Mouse (Mus musculus) ovary, postnatal 10 days (tissue): ENCODE results near the gene Anapc10.
A peak's percentile ranks its signal among the peaks of the same experiment; 100 is the strongest.
"Not testable (repeated sequence)": the region's sequence is repeated elsewhere in the genome, so short reads cannot be mapped to it uniquely, and the experiment has no call there.

ENCODE experiments used
- DNase-seq: peaks from one replicate; pipeline ENCODE4 v3.0.0; 2022; ENCODE audit warnings: low spot score

Anapc10 gene

DNA sequence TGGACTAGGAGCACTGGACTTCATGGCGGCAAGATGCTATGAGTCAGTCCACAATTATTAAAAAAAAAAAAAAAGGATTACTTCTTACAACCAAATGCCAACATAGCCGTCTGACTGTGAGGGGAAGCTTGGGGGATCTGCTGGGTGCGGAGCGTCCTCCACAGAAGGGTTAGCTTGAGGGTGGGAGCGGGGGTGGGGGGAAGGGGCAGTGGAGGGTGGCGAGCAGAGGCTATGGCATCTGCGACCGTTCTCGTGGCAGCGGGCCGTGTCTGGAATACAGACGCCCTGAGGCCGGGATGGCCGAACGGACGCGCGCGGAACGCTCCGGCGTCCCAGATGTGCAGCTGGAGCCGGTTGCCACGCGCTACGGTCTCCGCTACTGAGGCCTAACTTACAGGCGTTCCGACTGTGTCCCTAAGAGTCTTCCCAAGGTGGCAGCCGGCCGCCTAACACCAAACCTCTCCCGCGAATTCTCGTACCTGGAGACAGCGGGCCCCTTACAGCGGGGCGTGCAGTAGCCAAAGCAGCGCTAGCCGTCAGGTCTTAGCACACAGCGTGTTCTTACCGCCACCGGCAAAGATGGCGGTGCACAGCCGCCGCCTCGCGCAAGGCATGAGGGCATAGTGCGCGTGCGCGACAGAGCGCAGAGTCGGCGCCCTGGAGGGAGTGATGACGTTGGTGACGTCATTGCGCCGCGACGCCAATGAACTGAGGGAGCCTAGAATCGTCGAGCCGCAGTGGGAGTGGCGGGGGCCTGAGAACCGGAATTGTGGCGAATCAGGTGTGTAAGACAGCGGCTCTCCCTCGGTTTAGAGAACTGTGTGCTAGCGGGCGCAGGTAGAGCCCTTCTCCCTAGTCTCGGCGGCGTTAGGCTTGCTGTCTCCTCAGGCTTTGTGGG lies at the start of gene Anapc10, which contains the start of gene Abce1:
Anapc10 (plus strand) TSS at position 757 of the 898 bp plus-strand sequence.
Abce1 (minus strand) TSS at position 677 of the 898 bp plus-strand sequence.
- DNase-seq, result peak; percentile 93

DNA sequence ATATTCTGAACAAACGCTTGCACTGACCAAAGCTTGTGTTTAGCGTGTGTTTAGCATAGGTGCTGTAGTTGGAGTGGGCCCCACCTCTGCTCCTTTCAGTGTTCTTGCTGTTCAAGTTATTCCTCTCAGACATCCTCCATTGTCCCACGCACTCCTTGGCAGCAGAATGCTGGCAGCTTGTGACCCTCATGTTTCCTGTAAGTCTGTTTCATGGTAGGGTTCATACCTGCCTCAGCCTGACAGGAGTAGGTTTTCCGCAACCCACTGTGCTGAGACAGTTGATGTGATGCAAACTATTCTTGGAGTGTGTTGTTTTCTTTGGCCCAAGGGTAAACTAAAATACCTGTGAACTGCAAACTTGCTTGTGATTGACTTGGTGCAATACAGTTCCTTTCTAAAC lies 35.2 kb upstream of the Anapc10 start:
- DNase-seq, result no peak

- no peak for DNase-seq
These were observed 32.6 kb upstream of the Anapc10 start for GRCm38 (mm10) chr8:79679005-79679404.

- not testable (repeated sequence) for DNase-seq
These were observed 31.5 kb upstream of the Anapc10 start for GRCm38 (mm10) chr8:79680083-79680482.

DNA sequence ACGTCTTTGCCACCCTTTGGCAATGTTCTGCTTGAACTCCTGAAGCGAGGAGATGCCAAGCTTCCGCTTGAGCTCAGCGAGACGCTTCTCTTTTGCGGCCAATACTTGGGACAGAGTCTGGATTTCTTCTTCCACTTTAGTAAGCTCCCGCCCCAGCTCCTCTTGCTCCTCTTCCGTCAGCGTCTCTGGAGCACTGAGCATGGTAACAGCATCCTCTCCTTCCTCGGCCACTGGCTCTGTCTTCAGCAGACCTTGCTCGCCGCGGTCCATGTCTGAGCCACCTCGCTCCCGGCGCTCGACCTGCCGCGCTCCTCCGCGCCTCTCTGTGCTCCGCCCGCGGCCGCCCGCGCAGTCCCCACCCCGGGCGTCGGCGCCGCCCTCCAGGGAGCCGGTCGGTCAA lies 31.1 kb upstream of the Anapc10 start:
- no peak for DNase-seq

DNA sequence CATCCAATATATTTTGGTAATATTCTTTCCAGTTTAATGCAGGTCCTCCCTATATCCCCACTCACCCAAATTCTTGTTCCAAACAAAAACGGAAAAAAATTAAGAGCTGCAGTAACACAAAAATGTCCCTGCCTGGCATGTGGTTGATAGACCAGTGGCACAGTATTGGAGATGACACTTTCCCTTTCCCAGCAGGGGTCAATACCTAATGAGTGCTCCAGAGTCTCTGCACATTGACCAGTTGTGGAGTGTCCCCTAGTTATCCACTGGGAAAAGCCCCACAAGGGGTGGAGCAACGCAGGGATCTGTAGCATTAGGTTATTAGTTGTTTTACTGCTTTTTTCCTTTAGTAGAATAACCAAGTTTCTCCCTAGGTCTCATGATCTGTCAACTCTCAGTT lies 30.7 kb upstream of the Anapc10 start:
- no peak for DNase-seq

- DNase-seq, result not testable (repeated sequence)
These were observed 25.7 kb upstream of the Anapc10 start for GRCm38 (mm10) chr8:79685927-79686326.

- no peak for DNase-seq
These were observed 19.1 kb upstream of the Anapc10 start for GRCm38 (mm10) chr8:79692531-79692930.

GRCm38 (mm10) chr8:79706687-79707086 lies 4.9 kb upstream of the Anapc10 start:
- DNase-seq, result no peak

DNA sequence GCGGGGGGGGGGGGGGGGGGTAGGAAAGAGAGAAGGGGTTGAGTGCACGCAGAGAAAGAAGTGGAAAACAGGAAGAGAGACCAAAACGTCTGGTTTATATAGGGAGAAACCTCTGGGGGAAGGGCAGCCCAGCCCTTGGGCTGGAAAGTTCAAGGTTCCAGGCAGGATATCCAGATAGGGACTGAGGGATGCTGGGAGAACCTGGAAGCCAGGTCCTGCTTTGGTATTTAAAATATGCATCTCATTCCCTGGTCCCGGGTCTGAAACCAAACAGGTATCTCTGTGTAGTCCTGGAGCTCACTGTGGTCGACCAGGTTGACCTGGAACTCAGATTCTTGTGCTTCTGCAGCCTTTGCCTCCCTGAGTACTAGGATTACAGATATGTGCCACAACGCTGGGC lies 1.1 kb downstream of the Anapc10 start:
- DNase-seq, result no peak

DNA sequence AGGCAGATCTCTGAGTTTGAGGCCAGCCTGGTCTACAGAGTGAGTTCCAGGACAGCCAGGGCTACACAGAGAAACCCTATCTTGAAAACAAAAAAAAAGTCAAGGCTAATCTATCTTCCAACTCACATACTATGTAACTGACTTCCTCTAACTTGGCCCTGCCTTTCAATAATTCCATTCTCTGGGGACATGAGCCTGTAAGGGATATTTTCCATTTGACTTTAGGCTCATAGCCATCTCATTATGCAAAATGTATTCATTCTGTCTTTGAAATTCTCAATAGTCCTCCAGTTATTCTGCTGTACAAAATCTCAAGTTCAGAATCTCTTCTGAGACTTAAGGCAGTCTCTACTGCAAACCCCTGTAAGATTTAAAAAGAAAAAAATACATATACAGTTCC lies 9.9 kb downstream of the Anapc10 start:
- DNase-seq, result no peak

- DNase-seq, result no peak
These were observed 11.7 kb downstream of the Anapc10 start for GRCm38 (mm10) chr8:79723308-79723707.

DNA sequence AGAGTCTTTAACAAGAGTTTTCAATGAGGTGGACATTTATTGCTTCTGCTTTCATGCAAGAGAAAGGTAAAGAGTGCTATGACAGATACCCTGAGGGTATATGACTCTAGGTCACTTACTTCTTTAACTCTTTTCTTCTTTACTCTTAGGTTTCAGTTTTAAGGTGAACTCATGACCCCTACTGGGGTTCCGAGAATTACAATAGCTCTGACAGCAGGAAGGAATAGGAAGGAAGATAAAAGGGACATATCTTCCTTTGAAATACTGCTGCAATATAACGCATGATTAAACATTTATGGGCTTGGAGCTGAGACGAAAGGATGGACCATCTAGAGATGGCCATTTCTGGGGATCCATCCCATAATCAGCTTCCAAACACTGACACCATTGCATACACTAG lies 13.0 kb downstream of the Anapc10 start:
- no peak for DNase-seq

DNA sequence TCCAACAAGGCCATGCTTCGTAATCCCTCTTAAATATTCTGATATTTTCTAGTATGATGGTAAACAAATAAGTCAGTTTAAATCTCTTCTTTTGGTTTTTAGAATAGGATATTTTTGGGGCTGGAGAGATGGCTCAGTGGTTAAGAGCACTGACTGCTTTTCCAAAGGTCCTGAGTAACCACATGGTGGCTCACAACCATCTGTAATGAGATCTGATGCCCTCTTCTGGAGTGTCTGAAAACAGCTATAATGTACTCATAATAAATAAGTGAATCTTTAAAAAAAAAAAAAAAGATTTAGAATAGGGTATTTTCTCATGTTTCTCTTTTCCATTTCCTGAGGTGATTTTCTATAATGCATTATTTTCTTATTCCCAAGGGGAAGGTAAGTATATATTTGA lies 16.3 kb downstream of the Anapc10 start:
- no peak for DNase-seq

- no peak for DNase-seq
These were observed 22.7 kb downstream of the Anapc10 start for GRCm38 (mm10) chr8:79734304-79734703.

DNA sequence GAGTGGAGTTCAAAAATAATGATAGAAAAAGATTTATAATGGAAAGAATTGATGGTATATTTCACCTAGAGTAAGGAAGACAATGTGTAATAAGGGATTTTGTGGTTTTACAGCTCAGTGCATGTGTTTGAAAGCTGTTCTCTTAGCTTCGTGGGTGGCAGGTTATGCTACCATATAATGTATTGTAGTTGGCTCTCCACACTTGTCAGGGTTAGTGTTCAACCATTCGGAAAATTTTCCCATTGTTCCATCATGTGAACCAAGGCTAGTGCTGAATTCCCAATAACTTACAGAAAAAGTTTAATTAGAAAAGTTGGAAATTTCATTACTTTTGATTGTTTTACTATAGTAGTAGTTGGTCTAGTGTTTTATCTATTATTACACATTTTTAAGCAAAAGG lies 36.6 kb downstream of the Anapc10 start:
- DNase-seq, result no peak

DNA sequence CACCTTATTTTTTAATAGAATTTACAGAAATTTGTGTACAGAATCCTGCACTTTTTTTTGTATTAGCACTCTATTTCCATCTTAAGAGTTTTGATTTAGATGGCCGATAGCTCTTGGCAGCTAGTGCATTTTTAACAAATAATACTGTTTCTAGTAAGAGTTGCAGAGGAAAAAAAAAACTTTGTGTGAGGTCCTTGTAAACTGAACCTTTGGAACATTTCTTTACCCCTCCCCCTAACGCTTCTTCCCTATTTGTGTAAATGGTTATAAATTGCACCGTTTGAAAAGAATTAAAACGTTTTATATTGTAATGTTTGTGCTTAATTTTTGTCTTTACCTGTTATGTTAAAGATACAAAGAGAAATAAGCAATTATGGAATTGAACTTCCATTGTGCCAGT lies 37.0 kb downstream of the Anapc10 start:
- DNase-seq, result no peak

GRCm38 (mm10) chr8:79750305-79750704 lies 38.7 kb downstream of the Anapc10 start:
- DNase-seq, result no peak

- not testable (repeated sequence) for DNase-seq
These were observed 83.3 kb downstream of the Anapc10 start for GRCm38 (mm10) chr8:79794873-79795272.

DNA sequence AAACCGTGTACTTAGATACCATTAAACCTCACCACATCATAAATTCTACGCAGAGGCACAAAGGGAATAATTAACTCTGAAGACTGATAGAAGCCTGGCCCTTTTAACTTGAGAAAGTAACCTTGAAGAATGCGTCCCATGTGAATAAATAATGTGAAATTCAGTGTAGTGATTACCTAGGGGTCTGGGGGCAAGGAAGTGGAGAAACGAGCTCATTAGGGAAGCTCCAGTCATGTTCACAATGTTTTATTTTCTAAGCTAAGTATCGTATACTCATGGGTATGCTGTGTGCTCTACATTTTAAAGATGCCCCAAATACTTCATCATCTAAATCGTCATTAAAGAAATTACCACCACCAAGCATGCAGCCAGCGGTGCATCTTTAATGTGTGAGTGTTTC lies 85.1 kb downstream of the Anapc10 start:
- DNase-seq, result no peak

- DNase-seq, result no peak
These were observed 92.9 kb downstream of the Anapc10 start for GRCm38 (mm10) chr8:79804499-79804898.

DNA sequence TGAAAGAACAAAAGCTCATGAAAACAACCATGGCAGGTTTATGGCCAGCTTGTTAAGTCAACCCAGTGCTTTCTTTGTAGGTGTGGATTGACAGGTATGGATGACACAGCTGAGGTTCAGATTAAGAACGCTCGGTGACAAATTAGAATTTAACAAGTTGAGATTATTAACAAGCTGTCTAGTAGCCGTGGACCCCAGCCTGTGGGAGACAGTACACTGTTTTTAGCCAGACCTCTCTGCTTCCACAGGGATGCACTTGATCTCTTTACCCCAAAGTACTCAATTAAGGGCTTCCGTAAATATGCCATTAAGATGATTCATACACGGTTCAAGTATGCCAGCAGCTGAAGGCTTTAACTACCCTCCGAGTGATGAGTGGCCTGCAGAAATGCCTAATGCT lies 95.4 kb downstream of the Anapc10 start:
- no peak for DNase-seq

DNA sequence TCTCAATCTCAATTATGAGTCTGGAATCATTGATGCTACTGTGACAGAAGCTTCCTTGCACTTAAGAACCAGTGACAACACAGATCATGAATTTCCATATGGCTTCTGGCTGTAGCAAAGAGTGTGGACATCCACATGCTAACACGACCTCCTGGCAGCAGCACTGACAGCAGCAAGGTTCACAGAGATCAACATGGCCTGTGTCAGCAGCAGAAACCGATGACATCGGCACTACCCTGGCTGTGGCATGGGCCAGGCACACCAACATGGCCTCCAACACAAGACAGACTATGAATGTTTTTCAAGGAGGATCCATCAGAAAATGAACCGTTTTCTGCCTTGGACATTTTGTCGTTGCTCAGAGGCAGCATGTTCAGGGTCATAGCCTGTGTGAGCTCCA lies 114.9 kb downstream of the Anapc10 start:
- DNase-seq, result no peak
